Mouse (Mus musculus) neural tube, embryonic 11.5 days (tissue): ENCODE measurements around the gene Dpm2. TPM values are rescaled to one million over a fixed set of nuclear protein-coding genes. Genes with fewer than 3 reads are reported as not detected.

Source experiments
- ATAC-seq: fragments of 200-750 bp; cut with Nextera tagmentation; 2 replicates; pipeline ENCODE4 v1.8.0; 2017; ENCODE audit warnings: moderate number of reproducible peaks, mild to moderate bottlenecking, moderate TSS enrichment, moderate library complexity; ENCODE audit not compliant: insufficient read depth, low FRiP score, low TSS enrichment
- DNase-seq: peaks from one replicate; pipeline ENCODE4 v3.0.0-alpha.2; 2015; ENCODE audit warnings: low spot score
- H3K27ac ChIP-seq: fragments of 300-500 bp; sonication (generic); 2 replicates; pipeline ENCODE4 v1.5.1; 2014; ENCODE audit warnings: low read depth, mild to moderate bottlenecking, low read length
- H3K27me3 ChIP-seq: fragments of 300-500 bp; sonication (generic); 2 replicates; pipeline ENCODE4 v1.6.1; 2014; ENCODE audit warnings: mild to moderate bottlenecking, low read length, mixed read lengths; ENCODE audit not compliant: control insufficient read depth, insufficient read depth
- H3K36me3 ChIP-seq: fragments of 300-500 bp; sonication (generic); 2 replicates; pipeline ENCODE4 v1.6.1; 2014; ENCODE audit warnings: mild to moderate bottlenecking, low read length, moderate library complexity, mixed read lengths; ENCODE audit not compliant: control insufficient read depth, insufficient read depth
- H3K4me1 ChIP-seq: fragments of 300-500 bp; sonication (generic); 2 replicates; pipeline ENCODE4 v1.6.1; 2014; ENCODE audit warnings: low read length, mixed read lengths; ENCODE audit not compliant: control insufficient read depth, insufficient read depth
- H3K4me2 ChIP-seq: fragments of 300-500 bp; sonication (generic); 2 replicates; pipeline ENCODE4 v1.6.1; 2014; ENCODE audit warnings: low read depth, mild to moderate bottlenecking, moderate library complexity
- H3K4me3 ChIP-seq: fragments of 300-500 bp; sonication (generic); 2 replicates; pipeline ENCODE4 v1.5.1; 2014; ENCODE audit warnings: low read depth, low read length
- H3K9ac ChIP-seq: fragments of 300-500 bp; sonication (generic); 2 replicates; pipeline ENCODE4 v1.6.1; 2014; ENCODE audit warnings: mild to moderate bottlenecking, low read length
- H3K9me3 ChIP-seq: fragments of 300-500 bp; sonication (generic); 2 replicates; pipeline ENCODE4 v1.6.1; 2016; ENCODE audit warnings: low read length; ENCODE audit not compliant: control insufficient read depth
- WGBS: fragments of 180-500 bp; shearing (Covaris S2); extraction: QIAGEN DNeasy Blood & Tissue Kit; methylation state at CpG from one replicate; pipeline ENCODE4 v1.1.7; 2014; 5-methylcytosine and 5-hydroxymethylcytosine counted together
- polyA plus RNA-seq: library from polyadenylated mRNA; unstranded; fragments of >200 nt; fragmentation: Nextera tagmentation; extraction: Ambion mirVana; gene quantifications from 2 replicates; pipeline ENCODE4 v1.2.1, GENCODE M21; 2014

The Dpm2 gene
- polyA plus RNA-seq, 1 experiment from 2014 or later, result 111 TPM

- no peak overlapping the region for H3K4me2 ChIP-seq
- ATAC-seq, result no peak
Measured at GRCm38 (mm10) chr2:32551236-32551635, 19.4 kb upstream of the Dpm2 start.

GRCm38 (mm10) chr2:32553592-32554148 lies 17.0 kb upstream of the Dpm2 start:
- H3K9ac ChIP-seq, result no peak overlapping the region
- H3K4me3 ChIP-seq, result no peak overlapping the region
- 81% methylated on average over 7 of the region's 7 CpGs for WGBS
- H3K9me3 ChIP-seq, result no peaks in the 10 kb centered on the region
- H3K27me3 ChIP-seq, result no peaks in the 10 kb centered on the region
- ATAC-seq, result no peak
- DNase-seq, result no peak
- H3K27ac ChIP-seq, result no peak overlapping the region
- no peak overlapping the region for H3K4me2 ChIP-seq
- no peaks in the 10 kb centered on the region for H3K36me3 ChIP-seq
- peaks cover 7% of the 10 kb centered on the region for H3K4me1 ChIP-seq

More at GRCm38 (mm10) chr2:32551236-32551635, 19.4 kb upstream of the Dpm2 start:
- H3K36me3 ChIP-seq, result no peaks in the 10 kb centered on the region; the same call in 1 of the 2 replicates
- no peak overlapping the region for H3K9ac ChIP-seq
- 94% methylated on average over 5 of the region's 5 CpGs for whole genome bisulfite sequencing
- no peak for DNase-seq
- H3K27ac ChIP-seq, result no peak overlapping the region
- H3K27me3 ChIP-seq, result no peaks in the 10 kb centered on the region
- no peak overlapping the region for H3K4me3 ChIP-seq
- no peaks in the 10 kb centered on the region for H3K9me3 ChIP-seq
- H3K4me1 ChIP-seq, result peaks cover 3% of the 10 kb centered on the region; the same call in 1 of the 2 replicates

GRCm38 (mm10) chr2:32555484-32555883 lies 15.2 kb upstream of the Dpm2 start:
- Histone ChIP-seq H3K4me1 (peaks cover 23% of the 10 kb centered on the region), H3K9me3 (no peaks in the 10 kb centered on the region), H3K4me2 (no peak overlapping the region), H3K4me3 (no peak overlapping the region), H3K27me3 (no peaks in the 10 kb centered on the region), H3K36me3 (no peaks in the 10 kb centered on the region), H3K9ac (no peak overlapping the region; the same call in 1 of the 2 replicates), H3K27ac (no peak overlapping the region)
- no peak for ATAC-seq
- WGBS, result 58% methylated on average over 4 of the region's 4 CpGs
- no peak for DNase-seq

- Histone ChIP-seq H3K4me1 (peaks cover 23% of the 10 kb centered on the region), H3K9me3 (no peaks in the 10 kb centered on the region), H3K4me2 (no peak overlapping the region), H3K9ac (no peak overlapping the region), H3K27me3 (no peaks in the 10 kb centered on the region), H3K27ac (0 out of 2 replicates have a peak overlapping the region, but pooled peaks have one; percentile 10), H3K36me3 (no peaks in the 10 kb centered on the region), H3K4me3 (no peak overlapping the region)
- no peak for DNase-seq
- 84% methylated on average over 7 of the region's 7 CpGs for WGBS
- no peak for ATAC-seq
Measured at GRCm38 (mm10) chr2:32556019-32556418, 14.6 kb upstream of the Dpm2 start.

GRCm38 (mm10) chr2:32559570-32559969 lies 11.1 kb upstream of the Dpm2 start:
- H3K9me3 ChIP-seq, result no peaks in the 10 kb centered on the region
- WGBS, result 35% methylated on average over 5 of the region's 5 CpGs
- H3K9ac ChIP-seq, result peak overlapping the region; percentile 38
- peaks cover 5% of the 10 kb centered on the region; the same call in 1 of the 2 replicates for H3K36me3 ChIP-seq
- H3K4me1 ChIP-seq, result peaks cover 23% of the 10 kb centered on the region
- peak; percentile 94 for ATAC-seq
- H3K4me3 ChIP-seq, result no peak overlapping the region
- no peak overlapping the region; the same call in 1 of the 2 replicates for H3K4me2 ChIP-seq
- H3K27me3 ChIP-seq, result no peaks in the 10 kb centered on the region
- peak; percentile 77 for DNase-seq
- peak overlapping the region; percentile 92 for H3K27ac ChIP-seq

GRCm38 (mm10) chr2:32566536-32567063 lies 4.1 kb upstream of the Dpm2 start:
- Histone ChIP-seq H3K36me3 (peaks cover 15% of the 10 kb centered on the region), H3K27me3 (no peaks in the 10 kb centered on the region), H3K27ac (no peak overlapping the region), H3K4me2 (no peak overlapping the region), H3K9ac (no peak overlapping the region), H3K4me3 (no peak overlapping the region), H3K9me3 (no peaks in the 10 kb centered on the region), H3K4me1 (peaks cover 5% of the 10 kb centered on the region)
- DNase-seq (peak; percentile 72), ATAC-seq (no peak)
- WGBS, result 50% methylated on average over 4 of the region's 4 CpGs

- DNase-seq, result no peak
- no peak overlapping the region for H3K9ac ChIP-seq
- peaks cover 5% of the 10 kb centered on the region for H3K4me1 ChIP-seq
- peaks cover 13% of the 10 kb centered on the region for H3K36me3 ChIP-seq
- ATAC-seq, result no peak
- no peak overlapping the region for H3K4me2 ChIP-seq
- H3K4me3 ChIP-seq, result no peak overlapping the region
- H3K27ac ChIP-seq, result no peak overlapping the region
- no peaks in the 10 kb centered on the region for H3K9me3 ChIP-seq
- WGBS, result 83% methylated on average over 5 of the region's 5 CpGs
- no peaks in the 10 kb centered on the region for H3K27me3 ChIP-seq
Measured at GRCm38 (mm10) chr2:32568149-32568548, 2.5 kb upstream of the Dpm2 start.

- Histone ChIP-seq H3K27ac (no peak overlapping the region), H3K4me3 (no peak overlapping the region), H3K9ac (no peak overlapping the region), H3K36me3 (peaks cover 13% of the 10 kb centered on the region), H3K27me3 (no peaks in the 10 kb centered on the region), H3K9me3 (no peaks in the 10 kb centered on the region), H3K4me1 (peaks cover 5% of the 10 kb centered on the region), H3K4me2 (no peak overlapping the region)
- DNase-seq, result no peak
- WGBS, result 92% methylated on average over 3 of the region's 3 CpGs
- ATAC-seq, result no peak
Measured at GRCm38 (mm10) chr2:32568941-32569340, 1.7 kb upstream of the Dpm2 start.

- 89% methylated on average over 11 of the region's 11 CpGs for WGBS
- H3K27ac ChIP-seq, result no peak overlapping the region
- ATAC-seq (no peak), DNase-seq (no peak)
- H3K4me1 ChIP-seq, result peaks cover 7% of the 10 kb centered on the region
- no peaks in the 10 kb centered on the region for H3K9me3 ChIP-seq
- H3K4me2 ChIP-seq, result no peak overlapping the region
- H3K9ac ChIP-seq, result no peak overlapping the region
- H3K27me3 ChIP-seq, result no peaks in the 10 kb centered on the region
- no peak overlapping the region for H3K4me3 ChIP-seq
- H3K36me3 ChIP-seq, result peaks cover 6% of the 10 kb centered on the region; the same call in 1 of the 2 replicates
Measured at GRCm38 (mm10) chr2:32572196-32572595, 1.5 kb downstream of the Dpm2 start.
